Comparison of ENCODE assay signal across 8 mouse cellular contexts in the genomic region with DNA sequence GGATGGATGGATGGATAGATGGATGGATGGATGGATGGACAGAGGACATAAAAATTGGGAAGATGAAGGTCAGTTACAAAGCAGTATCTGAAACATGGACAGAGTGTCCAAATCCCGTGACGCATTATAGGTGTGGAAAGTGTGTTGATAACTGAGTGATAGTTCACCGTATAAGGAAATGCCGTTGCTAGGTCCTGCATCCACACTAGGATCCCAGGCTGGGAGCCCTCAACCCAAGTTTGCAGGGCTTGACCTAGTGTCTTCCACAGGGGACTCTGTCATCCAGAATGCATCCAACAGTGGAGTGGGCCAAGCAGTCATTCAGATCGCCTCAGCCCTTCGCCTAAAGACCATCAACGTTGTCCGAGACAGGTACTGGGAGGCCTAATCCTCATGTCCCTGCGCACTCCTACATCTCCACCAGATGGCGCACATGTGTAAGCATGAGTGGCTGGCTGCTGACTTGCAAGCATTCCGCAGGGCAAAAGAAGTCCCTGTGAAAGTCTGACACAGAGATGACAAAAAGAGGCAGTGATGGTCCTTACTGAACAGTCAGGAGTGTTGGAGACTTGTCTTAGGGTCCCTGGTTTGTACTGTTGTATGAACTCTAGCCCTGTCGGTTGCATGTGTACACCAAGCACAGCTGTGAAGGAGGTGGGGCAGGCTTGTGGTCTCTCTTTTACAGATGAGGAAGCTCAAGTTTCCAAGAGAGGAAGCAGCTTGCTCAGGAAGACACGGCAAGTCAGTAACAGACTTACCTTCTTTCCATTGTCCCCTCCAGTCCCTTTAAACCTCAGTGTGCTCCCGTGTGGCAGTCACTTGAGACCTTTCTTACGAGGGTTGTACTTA. TPM values are rescaled to one million over a fixed set of nuclear protein-coding genes. Genes with fewer than 3 reads are reported as not detected.
DNase-seq lines count a peak whose midpoint lies in the region; ATAC-seq and TF ChIP-seq lines count a peak whose summit lies in the region.

No protein-coding gene starts in this region.

- TF ChIP-seq EP300 in CH12.LX (IDR thresholded peaks at IDR 0.05; ENCODE audit: low read length) = peak; percentile 68; the same call in 1 of the 2 replicates

- peak overlapping the region; percentile 77 for H3K27ac ChIP-seq in CH12.LX (ENCODE audit: insufficient read depth, low read depth)
- peak overlapping the region; percentile 16; the same call in 1 of the 2 replicates for H3K27ac ChIP-seq in embryonic facial prominence, embryonic 13.5 days
- H3K27ac ChIP-seq in heart, embryonic 13.5 days (replicated peaks) = no peak overlapping the region
- H3K27ac ChIP-seq in liver, embryonic 13.5 days = no peak overlapping the region
- H3K27ac ChIP-seq in neural tube, embryonic 13.5 days (replicated peaks) = no peak overlapping the region

- no peak for TF ChIP-seq POLR2A in CH12.LX (IDR thresholded peaks at IDR 0.05; ENCODE audit: low read depth, low read length)

- H3K36me3 ChIP-seq in CH12.LX (replicated peaks in 1 of 2; ENCODE audit: control insufficient read depth in 1 of 2, insufficient read depth in 1 of 2, low read length in 1 of 2) = peaks cover 58 to 91% of the 10 kb centered on the region in 2 experiments
- H3K36me3 ChIP-seq in embryonic facial prominence, embryonic 13.5 days = peaks cover 65% of the 10 kb centered on the region
- peaks cover 69% of the 10 kb centered on the region for H3K36me3 ChIP-seq in heart, embryonic 13.5 days
- peaks cover 56% of the 10 kb centered on the region for H3K36me3 ChIP-seq in liver, embryonic 13.5 days
- H3K36me3 ChIP-seq in neural tube, embryonic 13.5 days = peaks cover 50% of the 10 kb centered on the region

- H3K79me2 ChIP-seq in CH12.LX (replicated peaks; ENCODE audit: control insufficient read depth, extremely low read depth, insufficient read depth, poor library complexity, severe bottlenecking) = no peaks in the 10 kb centered on the region

- dilution Hi-C loops in CH12.LX (cut with MboI; ENCODE audit: extremely low pct_ligation_motif_present, extremely low pct_unique_long_range_greater_than_20kb, low sequenced_read_pairs) = no loop called here

- DNase-seq in CH12.LX (ENCODE audit: extremely low read depth) = peak; percentile 82
- peak; percentile 33 to 56 for DNase-seq in adrenal gland, postnatal 4 days (ENCODE audit: low spot score in 2 of 2)
- DNase-seq in kidney, postnatal 14 days = peak; percentile 87
- peak; percentile 60 for DNase-seq in liver, embryonic 13.5 days
- peak; percentile 88 for DNase-seq in testis, postnatal 10 days (ENCODE audit: low spot score)

- H3K27me3 ChIP-seq in CH12.LX (replicated peaks) = no peaks in the 10 kb centered on the region
- H3K27me3 ChIP-seq in embryonic facial prominence, embryonic 13.5 days = no peaks in the 10 kb centered on the region
- H3K27me3 ChIP-seq in heart, embryonic 13.5 days (replicated peaks) = no peaks in the 10 kb centered on the region
- no peaks in the 10 kb centered on the region for H3K27me3 ChIP-seq in liver, embryonic 13.5 days
- H3K27me3 ChIP-seq in neural tube, embryonic 13.5 days = no peaks in the 10 kb centered on the region

- no peak overlapping the region for H3K4me3 ChIP-seq in CH12.LX (replicated peaks in 1 of 3; ENCODE audit: low read depth in 2 of 3, low read length in 2 of 3, poor library complexity in 1 of 3)
- H3K4me3 ChIP-seq in embryonic facial prominence, embryonic 13.5 days = no peak overlapping the region
- no peak overlapping the region for H3K4me3 ChIP-seq in heart, embryonic 13.5 days
- H3K4me3 ChIP-seq in liver, embryonic 13.5 days (replicated peaks) = no peak overlapping the region
- H3K4me3 ChIP-seq in neural tube, embryonic 13.5 days = no peak overlapping the region

- no peak; the same call in 1 of the 2 replicates for ATAC-seq in embryonic facial prominence, embryonic 13.5 days (ENCODE audit: insufficient number of reproducible peaks, insufficient read depth, low FRiP score, low TSS enrichment, low read depth)
- no peak for ATAC-seq in heart, embryonic 13.5 days (ENCODE audit: extremely low read depth, insufficient number of reproducible peaks, low FRiP score, low TSS enrichment)
- 0 out of 2 replicates have a peak, but pooled peaks have one; percentile 22 for ATAC-seq in liver, embryonic 13.5 days (ENCODE audit: low read depth)
- ATAC-seq in neural tube, embryonic 13.5 days (ENCODE audit: low read depth) = peak; percentile 50; the same call in 1 of the 2 replicates

- in situ Hi-C loops in CH12.LX (cut with MboI; ENCODE audit: low pct_ligation_motif_present, low pct_unique_long_range_greater_than_20kb, low sequenced_read_pairs) = no loop called here

- TF ChIP-seq RAD21 in CH12.LX (IDR thresholded peaks at IDR 0.05; ENCODE audit: low read depth, low read length) = peak; percentile 73

- H3K4me2 ChIP-seq in CH12.LX (ENCODE audit: insufficient read depth, low read depth, poor library complexity, severe bottlenecking) = peak overlapping the region; percentile 4; the same call in 1 of the 2 replicates
- no peak overlapping the region for H3K4me2 ChIP-seq in embryonic facial prominence, embryonic 13.5 days
- no peak overlapping the region for H3K4me2 ChIP-seq in heart, embryonic 13.5 days
- peak overlapping the region; percentile 17 for H3K4me2 ChIP-seq in liver, embryonic 13.5 days
- no peak overlapping the region for H3K4me2 ChIP-seq in neural tube, embryonic 13.5 days

- H3K9me3 ChIP-seq in CH12.LX (replicated peaks; ENCODE audit: low read length) = no peaks in the 10 kb centered on the region
- H3K9me3 ChIP-seq in embryonic facial prominence, embryonic 13.5 days = no peaks in the 10 kb centered on the region
- H3K9me3 ChIP-seq in heart, embryonic 13.5 days = no peaks in the 10 kb centered on the region
- no peaks in the 10 kb centered on the region for H3K9me3 ChIP-seq in liver, embryonic 13.5 days (replicated peaks)
- H3K9me3 ChIP-seq in neural tube, embryonic 13.5 days = no peaks in the 10 kb centered on the region

- WGBS in embryonic facial prominence, embryonic 13.5 days = 39% methylated on average over 15 of the region's 15 CpGs
- WGBS in heart, embryonic 13.5 days = 40% methylated on average over 15 of the region's 15 CpGs
- 37% methylated on average over 15 of the region's 15 CpGs for WGBS in liver, embryonic 13.5 days (ENCODE audit: insufficient replicate concordance)
- WGBS in neural tube, embryonic 13.5 days = 51% methylated on average over 15 of the region's 15 CpGs

- peak; percentile 85 to 94 for TF ChIP-seq CTCF in CH12.LX (conservative IDR thresholded peaks at IDR 0.05 in 1 of 2, IDR thresholded peaks at IDR 0.05 in 1 of 2; ENCODE audit: low read depth in 2 of 2, low read length in 2 of 2)

- H3K4me1 ChIP-seq in CH12.LX (ENCODE audit: control insufficient read depth in 1 of 2, insufficient read depth in 2 of 2) = peaks cover 9 to 29% of the 10 kb centered on the region in 2 experiments; a peak in 3 of 4 replicates
- H3K4me1 ChIP-seq in embryonic facial prominence, embryonic 13.5 days = peaks cover 9% of the 10 kb centered on the region
- H3K4me1 ChIP-seq in heart, embryonic 13.5 days = peaks cover 5% of the 10 kb centered on the region
- no peaks in the 10 kb centered on the region for H3K4me1 ChIP-seq in liver, embryonic 13.5 days (replicated peaks)
- H3K4me1 ChIP-seq in neural tube, embryonic 13.5 days (replicated peaks) = no peaks in the 10 kb centered on the region

- 0 out of 2 replicates have a peak overlapping the region, but pooled peaks have one; percentile 1 for H3K9ac ChIP-seq in CH12.LX (ENCODE audit: insufficient read depth, low read depth)
- H3K9ac ChIP-seq in embryonic facial prominence, embryonic 13.5 days = peak overlapping the region; percentile 49; the same call in 1 of the 2 replicates
- H3K9ac ChIP-seq in heart, embryonic 13.5 days = peak overlapping the region; percentile 24; the same call in 1 of the 2 replicates
- no peak overlapping the region for H3K9ac ChIP-seq in liver, embryonic 13.5 days
- H3K9ac ChIP-seq in neural tube, embryonic 13.5 days = 0 out of 2 replicates have a peak overlapping the region, but pooled peaks have one; percentile 45

TF ChIP-seq in CH12.LX, 34 proteins besides CTCF, POLR2A, EP300 and RAD21 (continues in another document):
- TF ChIP-seq JUN (IDR thresholded peaks at IDR 0.05; ENCODE audit: insufficient read depth, low read depth, low read length) = no peak
- no peak for TF ChIP-seq NELFE (IDR thresholded peaks at IDR 0.05; ENCODE audit: low read depth, low read length)
- TF ChIP-seq MEF2A (IDR thresholded peaks at IDR 0.05; ENCODE audit: borderline replicate concordance, low read depth, low read length) = no peak; the same call in 1 of the 2 replicates

RNA-seq across cellular contexts. Expression of a gene that starts 12.7 kb away (rescaled TPM):
- 47.2 and 54.4 TPM in 2 replicates for total RNA-seq in CH12.LX (2012; rRNA removed)
- 13.7 and 14.5 TPM in 2 replicates for total RNA-seq in CH12.LX (2014; rRNA removed)
- polyA plus RNA-seq in CH12.LX (2012; ENCODE audit: insufficient read length, low read depth) = 101 and 105 TPM in 2 replicates
- total RNA-seq in adrenal gland, postnatal 4 days (2021) = 10 to 100 TPM; 89.0 to 93.6 TPM
- 126 and 127 TPM in 2 replicates for polyA plus RNA-seq in embryonic facial prominence, embryonic 13.5 days (2015; fragmentation: Nextera tagmentation; extraction: Ambion mirVana)
- polyA plus RNA-seq in heart, embryonic 13.5 days (2015; fragmentation: Nextera tagmentation; extraction: Ambion mirVana) = 68.5 and 72.0 TPM in 2 replicates
- 69.1 and 75.4 TPM in 2 replicates for polyA plus RNA-seq in liver, embryonic 13.5 days (2015; fragmentation: Nextera tagmentation; extraction: Ambion mirVana)
- 109 and 135 TPM in 2 replicates for polyA plus RNA-seq in neural tube, embryonic 13.5 days (2015; fragmentation: Nextera tagmentation; extraction: Ambion mirVana)

RNA-seq across cellular contexts. Expression of a gene that starts 17.4 kb away (rescaled TPM):
- 42.8 and 43.0 TPM in 2 replicates for total RNA-seq in CH12.LX (2012; rRNA removed)
- 54.6 and 56.4 TPM in 2 replicates for total RNA-seq in CH12.LX (2014; rRNA removed)
- 77.1 and 77.3 TPM in 2 replicates for polyA plus RNA-seq in CH12.LX (2012; ENCODE audit: insufficient read length, low read depth)
- 10 to 100 TPM; 60.8 to 73.6 TPM for total RNA-seq in adrenal gland, postnatal 4 days (2021)
- polyA plus RNA-seq in embryonic facial prominence, embryonic 13.5 days (2015; fragmentation: Nextera tagmentation; extraction: Ambion mirVana) = 51.2 and 58.6 TPM in 2 replicates
- polyA plus RNA-seq in heart, embryonic 13.5 days (2015; fragmentation: Nextera tagmentation; extraction: Ambion mirVana) = 39.2 and 42.0 TPM in 2 replicates
- 39.6 and 42.8 TPM in 2 replicates for polyA plus RNA-seq in liver, embryonic 13.5 days (2015; fragmentation: Nextera tagmentation; extraction: Ambion mirVana)
- polyA plus RNA-seq in neural tube, embryonic 13.5 days (2015; fragmentation: Nextera tagmentation; extraction: Ambion mirVana) = 35.6 and 36.1 TPM in 2 replicates

RNA-seq across cellular contexts. Expression of a gene that starts 22.6 kb away (rescaled TPM):
- total RNA-seq in CH12.LX (2012; rRNA removed) = 0.08 and 0.38 TPM in 2 replicates
- total RNA-seq in CH12.LX (2014; rRNA removed) = not detected in 2 replicates
- polyA plus RNA-seq in CH12.LX (2012; ENCODE audit: insufficient read length, low read depth) = not detected in 2 replicates
- total RNA-seq in adrenal gland, postnatal 4 days (2021) = 10 to 100 TPM; 61.3 to 64.8 TPM
- polyA plus RNA-seq in embryonic facial prominence, embryonic 13.5 days (2015; fragmentation: Nextera tagmentation; extraction: Ambion mirVana) = 30.0 and 34.3 TPM in 2 replicates
- 1.7 and 2.2 TPM in 2 replicates for polyA plus RNA-seq in heart, embryonic 13.5 days (2015; fragmentation: Nextera tagmentation; extraction: Ambion mirVana)
- polyA plus RNA-seq in liver, embryonic 13.5 days (2015; fragmentation: Nextera tagmentation; extraction: Ambion mirVana) = 2.1 and 2.7 TPM in 2 replicates
- polyA plus RNA-seq in neural tube, embryonic 13.5 days (2015; fragmentation: Nextera tagmentation; extraction: Ambion mirVana) = 9.9 and 10.8 TPM in 2 replicates

Comparison
In these comparisons a context has a peak if more than half of its experiments do, and no peak if none do; other contexts are left out.
1. H3K27ac ChIP-seq: peak in CH12.LX (single experiment) and embryonic facial prominence, embryonic 13.5 days (single experiment); none in heart, embryonic 13.5 days (single experiment), liver, embryonic 13.5 days (single experiment) and neural tube, embryonic 13.5 days (single experiment).
2. H3K4me2 ChIP-seq: peak in CH12.LX (single experiment) and liver, embryonic 13.5 days (single experiment); none in embryonic facial prominence, embryonic 13.5 days (single experiment), heart, embryonic 13.5 days (single experiment) and neural tube, embryonic 13.5 days (single experiment).
3. ATAC-seq: peak in liver, embryonic 13.5 days (single experiment) and neural tube, embryonic 13.5 days (single experiment); none in embryonic facial prominence, embryonic 13.5 days (single experiment) and heart, embryonic 13.5 days (single experiment).
4. Peak in every context shown above with its lines, with median percentiles within 50 percentile points of each other: DNase-seq.